Mouse (Mus musculus) megakaryocyte, embryonic 14.5 days (primary cell): ENCODE data around the gene Fgfr2.

Experiments used
- FLI1 ChIP-seq: IDR thresholded peaks from 2 replicates; pipeline ENCODE4 v1.6.1; 2012; ENCODE audit warnings: low read length, inconsistent platforms, mixed read lengths
- GATA1 ChIP-seq: IDR thresholded peaks from 3 replicates; pipeline ENCODE4 v1.6.1; 2012; ENCODE audit warnings: mixed read lengths, low read length, inconsistent platforms, borderline replicate concordance

GRCm38 (mm10) chr7:132356881-132357840 is 766.0 kb downstream of the Fgfr2 start:
- no peak for TF ChIP-seq GATA1
- no peak for TF ChIP-seq FLI1
